Mouse (Mus musculus): ENCODE measurements at regions not wholly inside any gene's neighbourhood (a gene's known extent, or its start where the extent isn't known, plus 50 kb on each side); places are given as distances from the start of the nearest gene placed in this dataset.
A peak's percentile ranks its signal among the peaks of the same experiment; 100 is the strongest.

DNA sequence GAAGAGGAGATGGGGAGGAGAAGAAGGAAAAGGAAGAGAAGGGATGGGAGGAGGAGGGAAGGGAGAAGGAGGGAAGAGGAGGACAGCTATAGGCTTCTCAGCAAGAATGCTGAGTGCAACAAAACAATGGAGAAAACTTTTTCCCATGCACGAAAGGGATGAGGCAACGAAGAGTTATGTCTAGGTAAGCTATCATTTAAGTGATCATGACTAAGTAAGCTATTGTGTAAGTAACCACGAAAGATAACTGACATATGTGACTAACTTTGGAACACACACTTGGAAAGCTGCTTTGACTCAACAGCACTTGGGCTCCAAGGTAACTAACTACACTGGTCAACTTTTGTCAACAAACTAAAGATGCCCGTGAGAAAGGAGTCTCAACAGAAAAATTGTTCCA is 50.9 kb upstream of the Fstl1 start:
- Histone ChIP-seq H3K4me1 (peaks cover 3% of the 10 kb centered on the region), H3K4me3 (no peak overlapping the region), H3K27ac (no peak overlapping the region), H3K9me3 (replicated peaks) (no peaks in the 10 kb centered on the region), H3K36me3 (no peaks in the 10 kb centered on the region), H3K27me3 (ENCODE audit: low read depth, poor library complexity, severe bottlenecking) (no peaks in the 10 kb centered on the region)
- DNase-seq (ENCODE audit: low spot score): no peak
- 90% methylated on average over 4 of the region's 4 CpGs for WGBS

DNA sequence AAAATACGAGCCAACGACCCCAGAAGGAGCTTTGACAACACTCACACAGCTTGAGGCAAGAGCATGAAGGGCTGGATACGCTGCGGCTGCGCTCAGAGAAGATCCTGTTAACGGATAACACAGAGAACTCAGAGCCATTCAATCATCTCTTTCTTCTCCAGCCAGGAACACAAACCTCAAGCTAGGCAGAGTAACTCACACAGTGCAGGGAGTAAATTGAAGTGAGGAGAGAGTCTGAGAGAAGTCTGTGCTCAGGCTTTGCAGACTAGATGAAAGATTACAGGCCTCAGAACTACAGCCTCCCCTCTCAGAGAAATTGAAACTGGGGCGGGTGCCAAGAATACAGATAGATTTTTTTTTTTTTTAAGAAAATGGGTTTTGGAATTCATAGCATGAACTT is 60.9 kb upstream of the Ndufb4 start:
- H3K27ac ChIP-seq: no peak overlapping the region
- H3K36me3 ChIP-seq: no peaks in the 10 kb centered on the region
- WGBS: 73% methylated on average over 7 of the region's 7 CpGs
- no peaks in the 10 kb centered on the region; the same call in 1 of the 2 replicates for H3K4me1 ChIP-seq
- no peak for DNase-seq (ENCODE audit: low spot score)
- no peak overlapping the region for H3K4me3 ChIP-seq
- H3K9me3 ChIP-seq (replicated peaks): no peaks in the 10 kb centered on the region
- no peaks in the 10 kb centered on the region for H3K27me3 ChIP-seq (ENCODE audit: low read depth, poor library complexity, severe bottlenecking)

DNA sequence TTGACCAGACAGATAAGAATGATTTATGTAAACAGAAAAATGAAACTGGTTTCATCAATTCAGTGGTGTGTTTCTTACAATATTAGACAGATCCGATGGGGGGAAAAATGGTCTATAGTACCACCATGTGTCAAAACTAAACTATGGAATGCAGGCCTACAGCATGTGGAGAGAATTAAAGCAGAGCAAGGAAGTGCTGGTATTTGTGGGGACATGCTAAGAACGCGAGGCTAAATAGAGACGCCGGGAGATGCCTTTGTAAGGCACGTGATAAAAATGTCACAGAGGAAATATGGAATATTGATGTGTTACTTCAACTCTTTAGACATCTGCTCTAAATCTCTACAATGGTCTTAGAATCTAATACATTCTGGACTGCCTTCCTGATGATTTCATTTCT is 60.0 kb upstream of the Ndufb4 start:
- Histone ChIP-seq H3K4me3 (no peak overlapping the region), H3K4me1 (no peaks in the 10 kb centered on the region; the same call in 1 of the 2 replicates), H3K9me3 (replicated peaks) (no peaks in the 10 kb centered on the region), H3K27me3 (ENCODE audit: low read depth, poor library complexity, severe bottlenecking) (no peaks in the 10 kb centered on the region), H3K36me3 (no peaks in the 10 kb centered on the region), H3K27ac (no peak overlapping the region)
- WGBS: 74% methylated on average over 6 of the region's 6 CpGs
- no peak for DNase-seq (ENCODE audit: low spot score)

DNA sequence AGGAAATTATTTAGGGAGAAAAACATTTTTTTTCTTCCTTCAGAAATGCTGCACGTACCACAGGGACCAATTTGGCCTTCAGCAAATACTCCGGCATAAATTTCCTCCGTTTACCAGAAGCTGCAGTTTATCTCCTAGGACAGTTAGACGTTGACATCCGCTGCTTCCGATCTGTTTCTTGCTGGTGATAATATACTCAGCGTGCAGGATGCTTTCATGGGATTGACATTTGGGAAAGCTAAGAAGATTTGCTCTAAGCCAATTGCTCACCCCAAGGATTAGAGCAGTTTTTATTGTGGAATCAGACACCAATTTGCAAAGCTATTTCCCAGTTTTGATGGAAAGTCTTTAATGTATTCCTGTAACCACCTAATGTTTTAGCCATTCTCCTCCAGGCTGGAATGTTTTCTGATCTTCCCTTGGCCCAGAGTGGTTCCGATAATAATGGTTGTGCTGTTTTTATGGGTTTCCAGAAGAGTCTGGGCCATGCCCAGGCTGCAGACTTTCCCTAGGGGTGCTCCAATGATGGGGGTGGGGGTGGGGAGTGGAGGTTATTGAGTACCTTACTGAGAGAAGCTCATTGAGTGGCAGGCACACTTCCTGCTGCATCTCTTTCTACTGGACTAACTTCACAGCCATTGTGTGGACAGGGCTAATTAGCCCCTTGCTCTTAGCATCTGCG is 52.1 kb upstream of the Ndufb4 start:
- peaks cover 26% of the 10 kb centered on the region for H3K4me1 ChIP-seq
- WGBS: 77% methylated on average over 9 of the region's 9 CpGs
- no peak for DNase-seq (ENCODE audit: low spot score)

DNA sequence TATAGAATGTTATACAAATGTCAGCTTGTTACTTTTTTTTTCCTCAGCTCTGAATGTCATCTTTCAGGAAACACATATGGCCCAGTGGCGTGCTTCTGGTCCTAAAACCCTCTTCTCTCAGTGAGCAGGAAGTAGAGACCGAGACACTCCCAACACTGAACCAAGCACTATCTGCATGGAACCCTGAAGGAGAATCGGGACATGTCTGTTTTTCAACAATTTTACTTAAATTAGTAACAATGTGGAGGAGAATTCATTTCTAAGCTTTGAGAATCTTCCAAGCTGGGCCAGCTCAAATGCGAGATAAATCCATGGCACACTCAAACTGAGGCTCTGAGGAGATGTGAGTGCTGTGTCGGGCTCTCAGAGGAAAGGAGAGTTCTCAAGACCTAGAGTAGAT is 51.0 kb upstream of the Ndufb4 start:
- Histone ChIP-seq H3K27ac (no peak overlapping the region), H3K36me3 (no peaks in the 10 kb centered on the region), H3K4me3 (no peak overlapping the region), H3K27me3 (ENCODE audit: low read depth, poor library complexity, severe bottlenecking) (no peaks in the 10 kb centered on the region), H3K9me3 (replicated peaks) (no peaks in the 10 kb centered on the region), H3K4me1 (peaks cover 26% of the 10 kb centered on the region)
- DNase-seq (ENCODE audit: low spot score): no peak
- WGBS: 92% methylated on average over 5 of the region's 5 CpGs

More for the DNA sequence above, 52.1 kb upstream of the Ndufb4 start:
- 0 out of 2 replicates have a peak overlapping the region, but pooled peaks have one; percentile 30 for H3K27ac ChIP-seq
- H3K4me3 ChIP-seq: no peak overlapping the region
- H3K27me3 ChIP-seq (ENCODE audit: low read depth, poor library complexity, severe bottlenecking): no peaks in the 10 kb centered on the region
- H3K9me3 ChIP-seq (replicated peaks): no peaks in the 10 kb centered on the region
- no peaks in the 10 kb centered on the region for H3K36me3 ChIP-seq

DNA sequence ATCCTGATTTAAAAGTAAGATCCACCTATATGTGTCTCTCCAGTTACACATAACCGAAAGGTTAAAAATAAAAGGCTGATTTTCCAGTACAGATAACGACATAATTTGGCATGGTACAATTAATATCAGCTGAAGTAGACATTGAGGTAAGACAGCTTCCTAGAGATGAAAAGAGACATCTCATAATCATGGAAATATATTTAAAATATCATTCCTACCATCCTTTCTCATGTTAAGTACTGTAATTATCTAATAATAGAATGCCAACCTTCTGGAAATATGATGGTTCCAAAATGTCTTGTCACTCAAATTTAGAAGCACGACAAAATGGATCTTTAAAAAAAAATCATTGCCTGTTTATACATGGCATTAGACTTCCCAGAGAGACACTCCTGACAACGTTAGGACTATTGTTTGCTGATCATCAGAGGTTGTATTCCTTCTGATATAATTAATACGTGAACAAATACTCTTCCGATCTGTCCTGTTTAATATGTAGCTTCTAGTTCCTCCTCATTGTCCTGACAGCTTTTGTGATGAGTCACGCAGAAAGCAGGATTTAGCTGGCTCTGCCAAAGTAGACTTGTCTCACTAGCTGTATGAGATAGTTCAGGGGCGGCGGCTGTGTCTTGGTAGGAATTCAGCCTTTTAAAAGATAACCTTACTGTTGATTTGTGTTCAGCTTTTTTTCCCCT is 50.4 kb upstream of the Ndufb4 start:
- Histone ChIP-seq H3K27me3 (ENCODE audit: low read depth, poor library complexity, severe bottlenecking) (no peaks in the 10 kb centered on the region), H3K9me3 (replicated peaks) (no peaks in the 10 kb centered on the region)
- WGBS: 92% methylated on average over 9 of the region's 9 CpGs

More for the DNA sequence above, 50.4 kb upstream of the Ndufb4 start:
- H3K27ac ChIP-seq: no peak overlapping the region
- peaks cover 26% of the 10 kb centered on the region for H3K4me1 ChIP-seq
- no peak overlapping the region for H3K4me3 ChIP-seq
- no peaks in the 10 kb centered on the region for H3K36me3 ChIP-seq
- DNase-seq (ENCODE audit: low spot score): no peak
